Mouse (Mus musculus) spleen, postnatal 36 days (tissue): ENCODE data around the gene Slc8a2.

Source experiments
- DNase-seq, 2 experiments: peaks; one replicate each; pipeline ENCODE4 v3.0.0; 2022; ENCODE audit warnings: low spot score in 2 of 2, mixed read lengths in 1 of 2

Gene Slc8a2

GRCm38 (mm10) chr7:16129421-16129845 lies at the start of gene Slc8a2:
Gene Slc8a2, plus strand, starts transcription at chr7:16129826.
- DNase-seq: peak; percentile 50 to 52

GRCm38 (mm10) chr7:16079947-16080346 lies 49.7 kb upstream of the Slc8a2 start:
- no peak for DNase-seq

- DNase-seq: no peak
Observed at GRCm38 (mm10) chr7:16080581-16080980, 49.0 kb upstream of the Slc8a2 start.

- no peak for DNase-seq
Observed at GRCm38 (mm10) chr7:16083361-16083760, 46.3 kb upstream of the Slc8a2 start.

- no peak for DNase-seq
Observed at GRCm38 (mm10) chr7:16087587-16087986, 42.0 kb upstream of the Slc8a2 start.

DNA sequence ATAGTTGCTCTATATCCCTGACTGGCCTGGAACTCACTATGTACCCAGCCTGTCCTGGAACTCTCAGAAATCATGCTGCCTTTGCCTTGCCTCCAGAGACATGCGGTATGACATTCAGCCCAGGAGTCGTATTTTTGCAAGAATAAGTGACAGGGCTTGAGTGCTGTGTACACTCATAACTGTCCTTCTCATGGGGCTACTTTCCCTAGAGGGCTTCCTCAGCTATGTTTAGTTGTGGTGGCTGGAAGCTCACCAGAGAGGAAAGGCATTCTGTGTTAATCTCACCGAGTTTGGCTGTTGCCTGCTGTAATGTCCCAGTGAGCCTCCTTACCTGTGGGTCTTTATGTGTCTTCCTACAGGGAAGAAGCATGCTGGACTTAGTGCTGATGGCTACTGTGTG lies 35.0 kb upstream of the Slc8a2 start:
- DNase-seq: no peak

DNA sequence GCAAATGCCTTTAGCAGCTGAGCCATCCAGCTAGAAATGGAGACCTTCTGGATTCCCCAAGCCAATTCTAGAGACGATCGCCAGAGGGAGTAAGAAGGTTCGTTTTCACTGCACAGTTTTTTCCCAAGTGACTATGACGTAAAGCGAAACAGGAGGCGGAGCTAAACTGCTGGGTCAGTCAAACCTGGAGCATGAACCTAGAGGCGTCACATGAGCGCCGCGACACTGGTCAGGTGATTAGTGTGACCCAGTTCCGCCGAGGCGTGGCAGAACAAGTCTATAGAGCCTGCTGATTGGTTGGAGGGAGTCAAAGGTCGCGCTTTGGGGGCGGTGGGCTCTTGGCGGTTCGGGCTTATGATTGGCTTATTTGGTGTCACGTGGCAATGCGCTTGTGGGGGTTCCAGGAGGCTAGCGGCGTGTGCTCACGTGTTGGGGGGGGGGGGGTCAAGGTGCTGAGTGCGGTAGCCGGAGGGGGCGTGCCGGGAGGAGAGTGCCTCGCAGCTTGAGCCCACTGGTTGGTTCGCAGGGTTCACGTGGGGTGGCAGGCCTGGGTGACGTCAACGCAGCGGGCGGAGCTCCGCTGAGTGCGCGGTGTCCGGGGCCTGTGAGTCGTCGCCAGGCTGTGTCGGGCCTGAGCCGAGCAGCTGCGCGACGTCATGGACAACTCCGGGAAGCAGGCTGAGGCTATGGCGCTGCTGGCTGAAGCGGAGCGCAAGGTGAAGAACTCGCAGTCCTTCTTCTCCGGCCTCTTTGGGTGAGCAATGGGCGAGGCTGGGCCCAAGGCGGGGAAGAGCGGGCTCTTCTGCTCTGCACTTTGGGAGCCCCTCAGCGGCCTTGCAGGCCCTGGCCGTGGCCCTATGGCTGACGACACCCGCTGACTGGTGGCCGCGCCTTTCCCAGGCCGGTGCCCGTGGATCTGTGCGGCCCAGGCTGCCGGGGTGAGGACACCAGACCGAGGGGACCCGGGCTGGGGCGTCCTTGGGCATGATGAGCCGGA lies 31.3 kb upstream of the Slc8a2 start, which contains the start of gene Napa:
Gene Napa (plus strand): TSS at position 438 of the 997 bp plus-strand sequence.
- DNase-seq: peak; percentile 99

- DNase-seq: peak; percentile 17 to 46
Observed at GRCm38 (mm10) chr7:16099901-16100300, 29.7 kb upstream of the Slc8a2 start.

DNA sequence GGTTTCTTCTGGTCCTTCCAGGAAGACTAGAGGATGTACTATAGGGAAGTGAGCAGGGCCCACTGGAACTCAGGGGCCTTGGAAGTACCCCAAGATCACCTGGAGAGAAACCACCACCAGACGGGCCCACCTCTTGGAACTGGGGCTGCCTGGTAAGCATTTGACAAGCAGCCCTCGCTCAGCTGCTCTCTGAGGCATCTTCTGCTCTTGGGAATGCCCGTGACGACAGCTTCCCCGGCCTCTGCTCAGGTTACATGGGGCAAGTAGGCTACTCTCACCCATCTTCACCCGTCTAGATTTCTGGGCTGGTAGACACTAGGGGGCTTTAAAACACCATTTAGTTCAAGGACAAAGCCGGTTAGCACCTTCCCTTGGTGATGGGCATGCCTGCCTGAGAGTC lies 28.5 kb upstream of the Slc8a2 start:
- no peak for DNase-seq

GRCm38 (mm10) chr7:16101726-16102475 lies 27.7 kb upstream of the Slc8a2 start:
- no peak for DNase-seq

GRCm38 (mm10) chr7:16102686-16103226 lies 26.9 kb upstream of the Slc8a2 start:
- DNase-seq: no peak

DNA sequence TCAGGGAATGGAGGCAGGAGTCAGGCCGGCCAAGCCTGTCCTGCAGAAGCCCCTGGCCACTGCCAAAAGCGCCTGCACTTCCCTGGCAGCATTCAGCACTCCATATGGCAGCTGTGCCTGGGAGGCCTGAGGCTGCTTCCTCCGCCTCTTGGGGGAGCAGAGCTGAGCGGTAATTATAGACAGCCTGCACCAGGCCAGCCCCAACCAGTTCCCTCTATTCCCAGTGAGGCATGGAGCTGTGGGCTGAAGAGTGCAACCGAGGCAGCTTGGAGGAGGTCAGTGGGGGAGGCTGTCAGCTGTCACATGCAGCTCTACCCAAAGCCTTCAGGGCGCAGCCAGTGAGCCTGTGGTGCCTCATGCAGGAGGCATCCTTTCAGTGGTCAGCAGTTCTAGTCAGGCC lies 25.9 kb upstream of the Slc8a2 start:
- DNase-seq: no peak

DNA sequence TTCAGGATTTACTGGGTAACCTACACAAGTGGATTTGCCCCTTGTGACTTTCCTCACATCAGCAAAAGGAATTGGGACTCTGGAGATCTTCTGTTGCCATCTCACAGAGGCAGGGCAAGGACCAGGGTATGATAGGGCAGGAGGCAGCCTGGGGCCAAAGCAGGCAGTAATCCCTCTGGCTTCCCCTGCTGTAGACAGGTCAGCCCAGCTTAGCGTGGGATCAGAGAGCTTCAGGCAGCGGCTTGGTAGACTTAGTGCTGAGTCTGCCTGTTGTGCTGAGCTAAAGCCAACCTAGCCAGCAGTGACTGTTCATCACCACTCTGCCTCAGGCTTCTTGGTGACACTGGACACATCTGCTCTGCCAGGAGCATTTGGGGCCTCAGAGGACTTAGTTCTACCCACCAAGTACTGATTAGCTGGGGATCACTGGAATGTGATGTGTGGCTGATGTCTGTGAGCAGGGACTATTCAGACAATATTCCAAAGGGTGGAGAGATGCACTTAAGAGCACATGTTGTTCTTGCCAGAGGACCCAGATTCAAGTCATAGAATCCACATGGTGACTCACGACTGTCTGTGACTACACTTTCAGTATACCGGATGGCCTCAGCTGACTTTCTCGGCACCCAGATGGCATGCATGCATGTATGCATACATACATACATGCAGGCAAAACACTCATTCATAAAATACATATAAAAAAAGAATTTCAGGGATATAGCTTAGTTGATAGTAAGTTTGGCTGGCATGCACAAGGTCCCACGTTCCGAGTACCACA lies 24.8 kb upstream of the Slc8a2 start:
- DNase-seq: no peak

DNA sequence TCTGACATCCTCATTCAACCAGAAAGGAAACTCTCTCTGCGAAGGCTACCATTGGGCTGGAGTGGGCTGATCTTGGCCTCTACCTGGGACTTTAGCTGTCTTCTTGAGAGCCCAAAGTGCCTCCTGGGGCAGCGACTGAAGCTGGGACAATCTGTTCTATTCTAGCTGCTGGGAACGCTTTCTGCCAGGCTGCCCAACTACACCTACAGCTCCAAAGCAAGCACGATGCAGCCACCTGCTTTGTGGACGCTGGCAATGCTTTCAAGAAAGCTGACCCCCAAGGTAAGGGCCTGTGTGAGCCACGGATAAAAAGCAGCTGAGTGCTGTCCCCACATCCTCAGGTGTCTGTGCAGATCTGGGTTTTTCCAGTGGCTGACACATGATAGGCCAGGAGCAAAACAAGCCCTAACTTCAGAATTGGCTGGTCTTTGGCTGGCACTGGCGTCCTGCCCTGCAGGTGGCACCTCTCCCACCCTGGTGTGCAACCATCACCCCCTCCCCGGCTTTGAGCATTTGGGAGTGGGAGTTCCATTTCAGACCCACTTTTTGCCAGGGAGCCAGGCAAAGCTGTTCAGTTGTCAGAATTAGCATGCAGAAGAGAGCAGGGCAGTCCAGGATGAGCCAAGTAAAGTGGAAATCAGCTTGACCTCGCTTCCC lies 20.6 kb upstream of the Slc8a2 start:
- DNase-seq: no peak

DNA sequence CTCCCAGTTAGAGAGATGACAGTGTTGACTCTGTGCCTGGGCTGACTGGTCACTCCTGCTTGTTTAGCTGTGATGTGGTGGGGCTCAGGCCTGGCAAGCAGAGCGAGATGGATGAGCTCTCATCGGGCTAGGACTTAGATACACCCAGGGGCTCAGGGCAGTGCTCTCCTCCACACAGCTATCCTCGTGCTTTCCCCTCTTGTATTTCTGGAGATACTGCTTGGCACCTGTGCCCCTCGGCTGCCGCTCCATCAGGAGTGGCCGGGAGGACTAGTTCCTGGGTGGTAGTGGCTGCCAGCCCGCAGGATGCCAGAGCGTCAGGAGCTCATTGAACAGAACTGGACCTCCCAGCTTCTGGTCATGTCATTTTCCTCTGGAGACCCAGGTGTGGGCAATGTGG lies 19.5 kb upstream of the Slc8a2 start:
- no peak for DNase-seq

- DNase-seq: no peak
Observed at GRCm38 (mm10) chr7:16111284-16112090, 18.1 kb upstream of the Slc8a2 start.

DNA sequence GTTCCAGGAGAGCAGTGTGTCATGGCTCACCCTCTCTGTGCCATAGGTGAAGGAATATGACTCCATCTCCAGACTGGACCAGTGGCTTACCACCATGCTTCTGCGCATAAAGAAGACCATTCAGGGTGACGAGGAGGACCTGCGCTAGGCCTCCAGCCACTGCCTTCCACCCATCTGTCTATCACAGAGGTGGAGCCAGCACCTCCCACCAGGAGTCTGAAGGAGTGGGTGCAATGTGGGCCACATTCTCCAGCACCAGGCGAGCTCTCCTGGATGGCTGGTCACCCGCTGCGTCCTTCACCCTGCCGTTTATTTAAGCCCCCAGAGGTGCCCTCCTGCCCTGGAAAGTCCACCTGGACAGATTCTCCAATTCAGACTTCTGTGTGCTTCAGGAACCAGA lies 13.2 kb upstream of the Slc8a2 start:
- no peak for DNase-seq

DNA sequence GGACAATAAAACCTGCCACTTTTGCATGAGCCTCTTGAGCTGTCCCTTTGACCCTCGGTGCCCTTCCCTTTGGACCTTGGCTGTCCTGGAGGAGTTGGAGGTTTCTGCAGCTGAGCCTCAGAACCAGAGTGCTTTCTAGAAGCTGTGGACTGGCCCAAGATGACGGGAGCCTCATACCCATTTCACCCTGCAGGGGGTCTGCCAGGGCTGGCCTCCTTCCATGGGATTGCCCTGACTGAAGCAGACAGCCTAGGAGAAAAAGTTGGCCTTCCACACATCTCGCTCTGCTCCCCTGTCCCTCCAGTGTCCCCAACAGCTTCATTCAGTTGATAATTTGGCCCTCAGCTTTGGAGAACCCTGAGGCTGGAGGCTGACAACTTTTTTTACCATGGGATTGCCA lies 12.5 kb upstream of the Slc8a2 start:
- DNase-seq: no peak

- peak; percentile 84 to 85 for DNase-seq
Observed at GRCm38 (mm10) chr7:16119569-16120261, 9.9 kb upstream of the Slc8a2 start, which contains the start of gene Kptn. Gene Kptn, plus strand, starts transcription at chr7:16119895.

- DNase-seq: no peak
Observed at GRCm38 (mm10) chr7:16120262-16120600, 9.4 kb upstream of the Slc8a2 start.
